ENCODE assay signal across 17 mouse cellular contexts in the genomic region with DNA sequence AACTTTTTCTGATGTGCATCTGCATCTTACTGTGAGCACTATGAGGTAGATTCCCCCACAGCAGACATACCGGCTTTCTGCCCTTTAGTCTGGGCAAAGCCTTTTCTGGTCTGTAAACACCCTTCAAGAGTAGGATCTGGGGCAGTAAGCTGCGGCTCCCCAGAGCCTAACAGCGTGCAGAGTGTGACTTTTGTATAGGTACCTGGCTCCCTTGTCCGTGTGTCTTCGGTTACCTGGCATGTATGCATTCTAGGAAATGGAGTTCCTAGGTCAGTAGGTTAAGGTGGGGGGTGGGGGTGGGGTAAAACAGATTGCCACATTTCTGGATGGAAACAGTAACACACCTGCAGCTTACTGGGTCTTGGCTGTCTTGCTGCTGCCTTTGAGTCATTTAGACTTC. TPM values are rescaled to one million over a fixed set of nuclear protein-coding genes. Genes with fewer than 3 reads are reported as not detected.
"Had no signal": no experiment of that assay in that cellular context is flagged by ENCODE, and none has a peak within 500 bp of the region (broad histone marks: within the 10 kb centered on the region; RNA-seq: fewer than 3 reads in every experiment).

No protein-coding gene starts in this region.

- H3K36me3 ChIP-seq: limb, embryonic 12.5 days; liver, embryonic 15.5 days had no signal

- ATAC-seq: lung, postnatal 0 days had no signal

- DNase-seq: kidney, adult 11 months; kidney, adult 9 months; kidney, postnatal 36 days; layer of hippocampus, adult 9-11 months; layer of hippocampus, postnatal 36 days; liver; lung, adult 2 months; lung, postnatal 36 days; right cerebral cortex, adult 18-20 months; right cerebral cortex, postnatal 25 days; thymus, adult 18-20 months; thymus, postnatal 14 days had no signal

- H3K9me3 ChIP-seq: limb, embryonic 12.5 days; liver, embryonic 15.5 days had no signal

- H3K4me3 ChIP-seq: limb, embryonic 12.5 days; liver, embryonic 15.5 days had no signal

- H3K4me2 ChIP-seq: liver, embryonic 15.5 days had no signal

- H3K27me3 ChIP-seq: liver, embryonic 15.5 days had no signal

- H3K9ac ChIP-seq: limb, embryonic 12.5 days; liver, embryonic 15.5 days had no signal

- H3K27ac ChIP-seq: kidney, postnatal 0 days; limb, embryonic 12.5 days; liver, embryonic 15.5 days had no signal

RNA-seq across cellular contexts. Expression of a gene that starts 36.7 kb away (rescaled TPM):
- total RNA-seq: megakaryocyte progenitor cell, adult 5-6 weeks had no signal
